Mouse (Mus musculus) hematopoietic stem cell, adult 5-6 weeks (primary cell): ENCODE data around the gene C2cd4c. TPM values are rescaled to one million over a fixed set of nuclear protein-coding genes. Genes with fewer than 3 reads are reported as not detected.

Experiments
- ATAC-seq, 2 experiments: fragments of 125-278 bp in 1 of 2; replicated peaks in 1 of 2; 2 replicates each; pipeline ENCODE4 v1.8.0; 2016 to 2017; ENCODE audit warnings: inconsistent platforms in 2 of 2, mild to moderate bottlenecking in 2 of 2, moderate number of reproducible peaks in 2 of 2, low read depth in 1 of 2, moderate TSS enrichment in 1 of 2; ENCODE audit not compliant: low FRiP score in 2 of 2, poor library complexity in 2 of 2, severe bottlenecking in 2 of 2, insufficient read depth in 1 of 2, low TSS enrichment in 1 of 2
- total RNA-seq: library from RNA; stranded (forward); fragments of 172-1452, 232-1000 nt; gene quantifications from 2 replicates; pipeline ENCODE4 v1.2.3, GENCODE M21; 2017

Gene C2cd4c
- total RNA-seq, 1 experiment from 2014 or later, result 0.10 TPM

DNA sequence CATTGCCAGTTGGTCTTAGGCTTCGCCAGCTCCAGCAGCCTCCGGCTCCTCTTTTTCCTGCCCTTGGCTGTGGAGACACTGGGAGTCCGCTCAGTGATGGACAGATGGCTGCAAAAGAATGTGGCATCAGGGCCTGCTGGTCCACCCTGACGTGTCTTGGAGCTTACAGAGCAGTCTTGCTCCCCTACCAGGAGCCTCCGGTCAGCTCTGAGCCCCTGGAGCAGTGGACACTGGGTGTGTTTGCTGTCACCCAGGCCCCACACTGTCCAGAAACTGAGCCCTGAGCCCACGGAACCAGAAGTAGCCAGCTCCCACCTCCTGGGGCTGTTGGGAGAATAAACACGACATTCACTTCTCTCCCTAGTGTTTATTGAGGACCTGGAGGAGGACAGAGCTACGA, 27.6 kb downstream of the C2cd4c start:
- no peak for ATAC-seq

DNA sequence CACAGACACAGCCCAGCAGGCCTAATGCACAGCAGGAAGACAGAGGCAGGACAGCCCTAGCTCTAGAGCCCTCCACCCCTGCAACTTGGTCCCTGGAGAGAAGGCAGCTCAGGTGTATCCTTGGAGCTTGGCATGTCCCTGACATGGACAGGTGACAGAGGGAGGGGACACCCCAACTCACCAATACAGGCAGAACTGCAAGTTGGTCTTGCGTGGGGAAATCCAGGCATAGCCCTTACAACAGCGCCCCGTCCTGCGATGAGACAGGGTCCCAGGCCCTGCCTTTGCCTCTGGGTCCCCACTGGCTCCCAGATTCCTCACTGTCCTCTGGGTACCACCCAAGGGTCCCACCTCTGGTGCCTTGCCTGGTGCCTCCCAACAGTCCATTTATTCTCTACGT, 28.1 kb downstream of the C2cd4c start:
- ATAC-seq, result no peak

- ATAC-seq, result no peak
Measured at GRCm38 (mm10) chr10:79585136-79585535, 28.7 kb downstream of the C2cd4c start.

- no peak for ATAC-seq
Measured at GRCm38 (mm10) chr10:79584426-79584825, 29.4 kb downstream of the C2cd4c start.

GRCm38 (mm10) chr10:79584021-79584420, 29.8 kb downstream of the C2cd4c start:
- ATAC-seq, result no peak

GRCm38 (mm10) chr10:79581501-79581900, 32.3 kb downstream of the C2cd4c start:
- no peak for ATAC-seq

- no peak for ATAC-seq
Measured at GRCm38 (mm10) chr10:79580811-79581210, 33.0 kb downstream of the C2cd4c start.

DNA sequence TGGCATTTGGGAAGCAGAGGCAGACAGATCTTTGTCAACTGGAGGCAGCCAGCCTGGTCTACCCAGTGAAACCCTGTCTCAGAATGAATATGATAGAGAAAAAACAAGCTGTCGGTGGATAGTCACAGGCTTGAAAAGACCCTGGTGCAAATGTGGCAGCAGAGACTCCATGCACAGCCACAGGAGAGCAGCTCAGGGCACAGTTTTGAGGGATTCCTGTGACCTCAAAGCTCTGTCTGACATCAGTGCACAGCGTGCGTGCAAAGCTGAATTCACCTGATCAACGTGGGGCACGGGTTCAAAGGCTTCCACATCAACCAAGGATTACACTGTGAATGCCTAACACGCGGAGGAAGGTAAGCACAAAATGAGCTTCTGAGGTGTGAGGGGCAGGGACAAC, 33.5 kb downstream of the C2cd4c start:
- no peak for ATAC-seq

- no peak for ATAC-seq
Measured at GRCm38 (mm10) chr10:79579781-79580180, 34.0 kb downstream of the C2cd4c start.

DNA sequence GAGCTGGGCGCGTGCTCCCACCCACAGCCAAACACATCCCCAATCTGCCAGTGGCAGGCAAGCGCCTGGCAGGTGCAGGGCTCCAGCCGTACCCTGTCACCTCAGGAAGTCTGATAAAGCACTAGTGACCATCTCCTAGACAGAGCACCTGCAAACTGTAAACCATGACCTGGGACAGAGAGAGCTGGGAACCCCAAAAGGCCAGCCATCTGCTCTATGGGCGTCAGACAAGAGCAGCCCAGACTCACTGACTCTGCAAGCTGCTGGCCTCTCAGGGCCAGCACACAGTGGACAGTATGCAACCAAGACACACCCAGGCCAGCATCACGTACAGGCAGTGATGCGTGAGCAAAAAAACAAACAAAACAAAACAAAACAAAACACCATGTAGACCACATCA, 34.9 kb downstream of the C2cd4c start:
- ATAC-seq, result no peak

DNA sequence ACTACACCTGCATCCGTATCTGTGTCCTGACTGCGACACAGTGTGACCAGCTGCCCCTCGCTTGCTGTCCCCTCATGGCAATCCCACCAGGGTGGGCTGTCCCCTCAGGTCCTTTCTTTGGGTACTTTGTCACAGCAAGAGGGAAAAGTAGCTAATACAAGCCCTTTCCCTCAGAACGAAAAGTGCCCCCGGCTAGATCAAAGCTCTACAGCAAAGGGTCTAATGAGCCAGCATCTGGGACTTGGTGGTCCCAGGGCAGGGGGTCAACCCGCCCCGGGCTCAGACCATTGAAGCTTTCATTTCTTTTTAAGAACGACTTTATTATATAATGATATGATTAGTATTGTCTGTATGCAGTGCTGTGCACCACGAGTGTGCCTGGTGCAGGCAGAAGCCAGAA, 35.5 kb downstream of the C2cd4c start:
- ATAC-seq, result no peak

- ATAC-seq, result no peak
Measured at GRCm38 (mm10) chr10:79577376-79577775, 36.4 kb downstream of the C2cd4c start.

DNA sequence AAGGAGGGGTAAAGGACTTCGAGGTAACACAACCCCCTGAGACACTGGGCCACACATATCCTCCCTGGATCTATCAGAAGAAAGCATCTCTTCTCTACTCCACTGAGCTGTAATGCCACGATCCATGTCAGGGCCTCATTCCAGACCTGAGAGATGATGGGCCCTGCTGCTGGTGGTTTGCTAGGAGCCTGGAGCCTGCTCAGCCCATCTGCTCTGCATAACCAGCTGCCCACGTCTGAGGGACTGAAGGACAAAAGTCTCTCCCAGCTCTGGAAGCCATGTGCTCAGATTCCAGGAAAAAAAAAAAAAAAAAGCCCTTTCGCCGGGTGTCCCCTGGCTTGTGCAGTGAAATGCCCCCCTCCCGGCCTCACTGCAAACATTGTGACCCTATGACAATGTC, 38.1 kb downstream of the C2cd4c start:
- ATAC-seq, result no peak

DNA sequence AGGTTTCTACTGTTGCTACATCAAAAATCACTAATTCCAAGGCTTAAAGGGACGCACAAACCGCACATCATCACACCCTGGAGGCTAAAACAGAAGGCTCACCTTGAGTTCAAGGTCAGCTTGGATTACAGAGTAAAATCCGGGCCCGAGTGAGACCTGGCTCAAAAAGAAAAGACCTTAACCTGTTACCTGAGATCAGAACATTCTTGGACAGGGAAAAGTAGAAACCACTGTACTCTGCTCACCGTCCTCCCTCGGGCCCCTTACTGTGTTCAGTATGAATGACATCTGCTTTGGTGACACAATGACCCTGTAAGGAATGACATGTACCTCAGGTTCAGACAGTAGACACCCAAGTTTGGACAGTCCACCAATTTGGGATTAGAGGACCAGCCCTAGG, 39.0 kb downstream of the C2cd4c start:
- no peak for ATAC-seq

- no peak for ATAC-seq
Measured at GRCm38 (mm10) chr10:79574350-79574749, 39.5 kb downstream of the C2cd4c start.

GRCm38 (mm10) chr10:79573611-79574010, 40.2 kb downstream of the C2cd4c start:
- ATAC-seq, result no peak

- ATAC-seq, result no peak
Measured at GRCm38 (mm10) chr10:79571314-79571713, 42.5 kb downstream of the C2cd4c start.

DNA sequence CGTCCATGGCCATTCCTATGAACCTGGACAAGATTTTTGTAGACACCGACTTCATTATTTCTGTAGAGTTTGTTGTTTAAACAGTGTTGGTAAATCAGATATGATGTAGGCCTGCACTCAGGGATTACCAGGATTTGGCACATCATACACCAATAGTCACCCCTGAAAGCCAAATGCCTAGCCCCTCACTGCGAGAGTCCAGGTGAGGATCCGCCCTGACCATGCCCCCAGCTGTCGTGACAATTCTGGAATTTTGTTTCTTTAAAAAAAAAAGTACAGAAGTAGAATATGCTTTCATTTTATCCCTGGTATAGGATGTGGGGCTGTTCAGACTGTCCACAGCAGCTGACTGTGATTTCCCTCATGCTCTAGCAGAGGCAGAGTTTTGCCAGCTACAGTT, 43.9 kb downstream of the C2cd4c start:
- no peak for ATAC-seq

- ATAC-seq, result no peak
Measured at GRCm38 (mm10) chr10:79559716-79560115, 54.1 kb downstream of the C2cd4c start.

- ATAC-seq, result no peak
Measured at GRCm38 (mm10) chr10:79557496-79557895, 56.3 kb downstream of the C2cd4c start.
